Mouse (Mus musculus) forebrain, embryonic 14.5 days (tissue): Measurements from ENCODE around the gene Antxrl. TPM values are rescaled to one million over a fixed set of nuclear protein-coding genes. Genes with fewer than 3 reads are reported as not detected.
A peak's percentile ranks its signal among the peaks of the same experiment; 100 is the strongest.

ENCODE experiments used
- ATAC-seq: fragments of 200-750 bp; cut with Nextera tagmentation; 2 replicates; pipeline ENCODE4 v1.8.0; 2017; ENCODE audit warnings: mild to moderate bottlenecking, moderate library complexity
- DNase-seq: peaks from one replicate; pipeline ENCODE4 v3.0.0-alpha.2; 2015; ENCODE audit warnings: low spot score
- H3K27ac ChIP-seq: fragments of 300-500 bp; sonication (generic); 2 replicates; pipeline ENCODE4 v1.5.1; 2014; ENCODE audit warnings: low read depth, mild to moderate bottlenecking, control low read depth, low read length, moderate library complexity
- H3K27me3 ChIP-seq: fragments of 300-500 bp; sonication (generic); replicated peaks from 2 replicates; pipeline ENCODE4 v1.6.1; 2014; ENCODE audit warnings: low read length, control low read depth, mixed read lengths; ENCODE audit not compliant: control insufficient read depth, insufficient read depth
- H3K36me3 ChIP-seq: fragments of 300-500 bp; sonication (generic); 2 replicates; pipeline ENCODE4 v1.6.1; 2014; ENCODE audit warnings: low read length, control low read depth; ENCODE audit not compliant: control insufficient read depth, insufficient read depth
- H3K4me1 ChIP-seq: fragments of 300-500 bp; sonication (generic); 2 replicates; pipeline ENCODE4 v1.6.1; 2014; ENCODE audit warnings: antibody characterized with exemption, low read length, control low read depth; ENCODE audit not compliant: control insufficient read depth, insufficient read depth
- H3K4me2 ChIP-seq: fragments of 300-500 bp; sonication (generic); 2 replicates; pipeline ENCODE4 v1.6.1; 2014; ENCODE audit warnings: mild to moderate bottlenecking, control low read depth, low read length
- H3K4me3 ChIP-seq: fragments of 300-500 bp; sonication (generic); 2 replicates; pipeline ENCODE4 v1.5.1; 2014; ENCODE audit warnings: low read depth, low read length, control low read depth
- H3K9ac ChIP-seq: fragments of 300-500 bp; sonication (generic); 2 replicates; pipeline ENCODE4 v1.6.1; 2014; ENCODE audit warnings: mild to moderate bottlenecking, low read length, control low read depth, moderate library complexity
- H3K9me3 ChIP-seq: fragments of 300-500 bp; sonication (generic); replicated peaks from 2 replicates; pipeline ENCODE4 v1.6.1; 2016; ENCODE audit warnings: low read length, control low read depth, mixed read lengths; ENCODE audit not compliant: control insufficient read depth
- WGBS: fragments of 180-500 bp; shearing (Covaris S2); extraction: QIAGEN DNeasy Blood & Tissue Kit; methylation state at CpG from one replicate; pipeline ENCODE4 v1.1.7; 2014; 5-methylcytosine and 5-hydroxymethylcytosine counted together
- polyA plus RNA-seq: library from polyadenylated mRNA; unstranded; fragments of >200 nt; fragmentation: Nextera tagmentation; extraction: Ambion mirVana; gene quantifications from 2 replicates; pipeline ENCODE4 v1.2.1, GENCODE M21; 2014

Gene Antxrl
- polyA plus RNA-seq, 1 experiment from 2014 or later, result not detected

DNA sequence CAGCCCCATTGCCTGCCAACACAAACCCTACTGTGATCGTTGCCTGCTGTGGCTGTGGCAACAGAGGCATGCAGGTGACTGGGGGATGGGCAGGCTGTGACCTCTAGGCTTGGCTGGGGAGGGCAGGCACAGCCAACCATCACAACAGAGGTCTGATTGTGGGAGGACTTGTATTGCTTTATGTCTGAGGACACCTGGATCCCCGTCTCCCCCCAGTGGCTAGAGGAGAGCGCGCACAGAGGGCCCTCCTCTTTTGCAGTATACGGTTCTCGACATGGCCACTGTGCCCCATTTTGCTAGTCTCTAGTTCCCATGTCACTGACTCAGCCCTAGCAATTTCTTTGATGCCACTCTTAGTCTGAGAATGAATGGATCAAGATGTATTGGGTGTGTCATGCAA lies 19.2 kb downstream of the Antxrl start:
- Histone ChIP-seq H3K27ac (no peak overlapping the region), H3K4me3 (no peak overlapping the region), H3K9me3 (no peaks in the 10 kb centered on the region), H3K36me3 (no peaks in the 10 kb centered on the region), H3K4me1 (no peaks in the 10 kb centered on the region), H3K9ac (no peak overlapping the region), H3K4me2 (no peak overlapping the region), H3K27me3 (no peaks in the 10 kb centered on the region)
- DNase-seq (no peak), ATAC-seq (no peak)
- WGBS, result 57% methylated on average over 6 of the region's 6 CpGs

- WGBS, result 49% methylated on average over 4 of the region's 4 CpGs
- no peak for ATAC-seq
- DNase-seq, result no peak
Observed at GRCm38 (mm10) chr14:34075346-34075745, 22.8 kb downstream of the Antxrl start.

GRCm38 (mm10) chr14:34077222-34077621 lies 24.7 kb downstream of the Antxrl start:
- Histone ChIP-seq H3K27me3 (no peaks in the 10 kb centered on the region), H3K36me3 (no peaks in the 10 kb centered on the region), H3K4me2 (no peak overlapping the region), H3K27ac (no peak overlapping the region), H3K9me3 (no peaks in the 10 kb centered on the region), H3K9ac (no peak overlapping the region), H3K4me1 (no peaks in the 10 kb centered on the region), H3K4me3 (no peak overlapping the region)
- ATAC-seq (no peak), DNase-seq (no peak)
- 74% methylated on average over 5 of the region's 5 CpGs for WGBS

More at GRCm38 (mm10) chr14:34075346-34075745, 22.8 kb downstream of the Antxrl start:
- Histone ChIP-seq H3K27ac (no peak overlapping the region), H3K27me3 (no peaks in the 10 kb centered on the region), H3K9me3 (no peaks in the 10 kb centered on the region), H3K4me1 (no peaks in the 10 kb centered on the region), H3K4me2 (no peak overlapping the region), H3K9ac (no peak overlapping the region), H3K4me3 (no peak overlapping the region), H3K36me3 (no peaks in the 10 kb centered on the region)

DNA sequence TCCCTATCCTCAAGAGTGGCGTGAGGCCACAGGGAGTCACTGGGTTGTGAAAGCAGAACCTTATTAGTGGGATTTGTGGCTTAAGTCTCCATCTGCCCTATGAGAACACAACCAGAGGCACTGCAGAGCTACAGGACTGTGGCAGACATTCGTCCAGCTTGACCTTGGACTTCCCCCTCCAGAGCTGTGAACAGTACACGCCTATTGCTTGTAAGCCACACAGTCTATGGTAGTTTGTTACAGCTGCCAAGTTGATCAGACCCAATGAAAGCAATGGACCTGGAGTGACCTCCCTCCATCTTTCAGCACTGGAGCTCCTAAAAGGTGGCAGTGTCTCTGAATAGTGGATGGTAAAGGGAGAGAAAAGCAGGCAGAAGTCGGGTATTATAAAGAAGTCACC lies 25.8 kb downstream of the Antxrl start:
- H3K4me2 ChIP-seq, result no peak overlapping the region
- no peak for DNase-seq
- no peak overlapping the region for H3K4me3 ChIP-seq
- no peak overlapping the region for H3K27ac ChIP-seq
- no peaks in the 10 kb centered on the region for H3K36me3 ChIP-seq
- H3K27me3 ChIP-seq, result no peaks in the 10 kb centered on the region
- H3K9ac ChIP-seq, result no peak overlapping the region
- H3K4me1 ChIP-seq, result no peaks in the 10 kb centered on the region
- no peak for ATAC-seq
- H3K9me3 ChIP-seq, result no peaks in the 10 kb centered on the region
- whole genome bisulfite sequencing, result 77% methylated on average over 4 of the region's 4 CpGs

- DNase-seq (peak; percentile 94), ATAC-seq (peak; percentile 84)
- Histone ChIP-seq H3K36me3 (no peaks in the 10 kb centered on the region), H3K4me1 (no peaks in the 10 kb centered on the region), H3K9me3 (no peaks in the 10 kb centered on the region), H3K4me3 (no peak overlapping the region), H3K27me3 (no peaks in the 10 kb centered on the region), H3K9ac (no peak overlapping the region), H3K4me2 (no peak overlapping the region), H3K27ac (no peak overlapping the region)
- WGBS, result 8% methylated on average over 11 of the region's 11 CpGs
Observed at GRCm38 (mm10) chr14:34080321-34080997, 28.0 kb downstream of the Antxrl start.

DNA sequence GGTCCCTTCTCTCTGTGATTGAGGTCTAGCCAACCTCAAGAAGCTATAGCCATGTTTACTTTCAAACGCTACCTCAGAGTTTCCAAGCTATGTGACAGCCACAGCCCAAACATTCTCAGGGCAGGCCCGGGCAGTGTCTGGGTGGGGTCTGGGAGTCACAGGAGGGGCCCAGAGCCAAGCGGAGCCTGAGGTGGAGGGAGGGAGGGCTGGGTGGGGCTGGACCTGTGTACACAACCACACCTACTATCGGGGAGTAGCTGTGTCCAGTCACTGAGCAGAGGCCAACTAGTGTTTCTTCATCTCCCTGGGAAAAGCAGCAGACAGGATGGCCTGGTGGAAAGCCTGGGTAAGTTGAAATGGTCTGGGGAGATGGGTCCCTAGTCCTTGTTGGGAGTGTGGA lies 33.2 kb downstream of the Antxrl start, which contains the start of gene Anxa8:
Gene Anxa8, plus strand, starts transcription at position 251 of the 400 bp plus-strand sequence.
- DNase-seq, result no peak
- Histone ChIP-seq H3K27me3 (no peaks in the 10 kb centered on the region), H3K9ac (no peak within 1 kb of the TSS), H3K4me1 (no peaks in the 10 kb centered on the region), H3K36me3 (no peaks in the 10 kb centered on the region), H3K27ac (no peak within 1 kb of the TSS), H3K9me3 (no peaks in the 10 kb centered on the region), H3K4me2 (no peak within 1 kb of the TSS), H3K4me3 (no peak within 1 kb of the TSS)
- WGBS, result 70% methylated on average over 4 of the region's 4 CpGs
- no peak for ATAC-seq

GRCm38 (mm10) chr14:34086806-34087205 lies 34.3 kb downstream of the Antxrl start:
- no peak overlapping the region for H3K4me2 ChIP-seq
- H3K27ac ChIP-seq, result no peak overlapping the region
- ATAC-seq (no peak), DNase-seq (no peak)
- no peak overlapping the region for H3K4me3 ChIP-seq
- no peak overlapping the region for H3K9ac ChIP-seq
- H3K36me3 ChIP-seq, result no peaks in the 10 kb centered on the region
- H3K9me3 ChIP-seq, result no peaks in the 10 kb centered on the region
- H3K27me3 ChIP-seq, result no peaks in the 10 kb centered on the region
- H3K4me1 ChIP-seq, result no peaks in the 10 kb centered on the region
- WGBS, result 78% methylated on average over 3 of the region's 4 CpGs

GRCm38 (mm10) chr14:34087856-34088398 lies 35.4 kb downstream of the Antxrl start:
- WGBS, result 74% methylated on average over 2 of the region's 2 CpGs
- no peak for DNase-seq
- H3K9me3 ChIP-seq, result no peaks in the 10 kb centered on the region
- no peak overlapping the region for H3K27ac ChIP-seq
- no peaks in the 10 kb centered on the region for H3K36me3 ChIP-seq
- H3K4me1 ChIP-seq, result no peaks in the 10 kb centered on the region
- ATAC-seq, result no peak
- H3K4me2 ChIP-seq, result no peak overlapping the region
- no peak overlapping the region for H3K4me3 ChIP-seq
- no peaks in the 10 kb centered on the region for H3K27me3 ChIP-seq
- no peak overlapping the region for H3K9ac ChIP-seq

DNA sequence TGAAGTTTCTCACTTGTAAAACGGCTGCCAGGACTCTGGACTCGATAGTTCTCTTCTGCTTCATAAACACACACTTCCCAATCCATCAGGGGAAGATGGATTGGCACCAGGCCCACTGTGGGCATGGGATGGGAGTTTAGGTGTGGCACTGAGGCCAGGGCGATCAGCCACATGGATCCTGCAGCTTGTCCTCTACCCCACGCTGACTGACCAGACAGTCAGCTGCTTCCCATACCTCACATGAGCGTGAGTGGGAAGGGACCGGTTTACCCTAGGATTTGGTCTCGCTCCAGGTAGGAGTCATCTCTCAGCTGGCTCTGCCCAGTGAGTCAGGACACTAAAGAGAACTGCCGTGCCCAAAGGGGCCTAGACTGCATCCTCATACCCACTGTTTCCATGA lies 37.3 kb downstream of the Antxrl start:
- Histone ChIP-seq H3K9me3 (no peaks in the 10 kb centered on the region), H3K36me3 (no peaks in the 10 kb centered on the region), H3K4me1 (no peaks in the 10 kb centered on the region), H3K9ac (no peak overlapping the region), H3K27ac (no peak overlapping the region), H3K4me2 (no peak overlapping the region), H3K4me3 (no peak overlapping the region), H3K27me3 (no peaks in the 10 kb centered on the region)
- ATAC-seq (no peak), DNase-seq (no peak)
- WGBS, result 89% methylated on average over 8 of the region's 8 CpGs
